Mouse (Mus musculus): ENCODE measurements around the gene Nckap5. TPM values are rescaled to one million over a fixed set of nuclear protein-coding genes. Genes with fewer than 3 reads are reported as not detected.

Gene Nckap5
- total and polyA plus RNA-seq, 3 experiments, result not detected

DNA sequence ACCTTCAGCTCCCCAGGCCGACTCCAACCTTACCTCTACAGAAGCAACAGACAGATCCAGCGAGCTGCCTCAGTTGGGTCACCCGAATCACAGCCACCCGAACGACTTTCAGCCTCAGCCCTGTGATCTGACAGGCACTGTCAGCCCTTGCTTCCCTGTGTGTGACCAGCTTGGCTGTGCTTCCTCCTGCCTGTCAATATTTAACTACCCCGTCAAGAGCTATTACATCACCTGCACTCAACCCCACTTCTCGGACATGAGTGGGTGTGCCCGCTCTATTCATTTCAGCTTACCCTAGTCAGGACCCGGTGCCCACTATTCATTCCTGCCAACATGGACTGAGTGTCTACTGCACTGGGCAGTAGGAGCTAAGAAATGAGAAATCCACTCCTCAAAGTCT is 226.0 kb downstream of the Nckap5 start:
- TF ChIP-seq ZMIZ1 (IDR thresholded peaks at IDR 0.05; ENCODE audit: low read depth, low read length) (no peak), CHD2 (IDR thresholded peaks at IDR 0.05; ENCODE audit: low read length) (no peak), HCFC1 (IDR thresholded peaks at IDR 0.05; ENCODE audit: low read depth, low read length) (no peak), EP300 (IDR thresholded peaks at IDR 0.05; ENCODE audit: low read length) (no peak), TBP (conservative IDR thresholded peaks at IDR 0.05; ENCODE audit: low read depth, low read length) (no peak), SIN3A (IDR thresholded peaks at IDR 0.05; ENCODE audit: low read length) (no peak), GABPA (IDR thresholded peaks at IDR 0.05; ENCODE audit: insufficient replicate concordance, low read depth, low read length) (no peak), SMC3 (IDR thresholded peaks at IDR 0.05; ENCODE audit: low read depth, low read length) (no peak), MAX (IDR thresholded peaks at IDR 0.05; ENCODE audit: low read length) (no peak), IRF4 (IDR thresholded peaks at IDR 0.05; ENCODE audit: low read depth, low read length) (no peak), TCF12 (IDR thresholded peaks at IDR 0.05; ENCODE audit: low read depth, low read length) (no peak), E2F4 (IDR thresholded peaks at IDR 0.05; ENCODE audit: insufficient replicate concordance, low read depth, low read length) (no peak), CHD1 (IDR thresholded peaks at IDR 0.05; ENCODE audit: low read depth, low read length) (no peak), CTCF (conservative IDR thresholded peaks at IDR 0.05 in 1 of 2, IDR thresholded peaks at IDR 0.05 in 1 of 2; ENCODE audit: low read depth in 2 of 2, low read length in 2 of 2) (no peak), RAD21 (IDR thresholded peaks at IDR 0.05; ENCODE audit: low read depth, low read length) (no peak), KAT2A (IDR thresholded peaks at IDR 0.05; ENCODE audit: insufficient replicate concordance, low read length) (no peak), ZKSCAN1 (IDR thresholded peaks at IDR 0.05; ENCODE audit: borderline replicate concordance, low read depth, low read length) (no peak), MEF2A (IDR thresholded peaks at IDR 0.05; ENCODE audit: borderline replicate concordance, low read depth, low read length) (no peak), MXI1 (IDR thresholded peaks at IDR 0.05; ENCODE audit: low read depth, low read length) (no peak), ZNF384 (IDR thresholded peaks at IDR 0.05; ENCODE audit: low read depth, low read length) (no peak)
- no peaks in the 10 kb centered on the region for H3K36me3 ChIP-seq (replicated peaks in 1 of 2; ENCODE audit: control insufficient read depth in 1 of 2, insufficient read depth in 1 of 2, low read length in 1 of 2)
- H3K9me3 ChIP-seq (replicated peaks; ENCODE audit: low read length), result peaks cover 76% of the 10 kb centered on the region
- DNase-seq (ENCODE audit: extremely low read depth), result no peak
- no peaks in the 10 kb centered on the region for H3K4me1 ChIP-seq (ENCODE audit: control insufficient read depth in 1 of 2, insufficient read depth in 2 of 2)
- in situ Hi-C loops (cut with MboI; ENCODE audit: low pct_ligation_motif_present, low pct_unique_long_range_greater_than_20kb, low sequenced_read_pairs) (no loop called here), dilution Hi-C loops (cut with MboI; ENCODE audit: extremely low pct_ligation_motif_present, extremely low pct_unique_long_range_greater_than_20kb, low sequenced_read_pairs) (no loop called here)
- H3K4me2 ChIP-seq (ENCODE audit: insufficient read depth, low read depth, poor library complexity, severe bottlenecking), result no peak overlapping the region
- H3K9ac ChIP-seq (ENCODE audit: insufficient read depth, low read depth), result no peak overlapping the region
- no peaks in the 10 kb centered on the region for H3K27me3 ChIP-seq (replicated peaks)
- H3K27ac ChIP-seq (ENCODE audit: insufficient read depth, low read depth), result no peak overlapping the region
- H3K4me3 ChIP-seq (replicated peaks in 1 of 3; ENCODE audit: low read depth in 2 of 3, low read length in 2 of 3, poor library complexity in 1 of 3), result no peak overlapping the region
- H3K79me2 ChIP-seq (replicated peaks; ENCODE audit: control insufficient read depth, extremely low read depth, insufficient read depth, poor library complexity, severe bottlenecking), result no peaks in the 10 kb centered on the region

DNA sequence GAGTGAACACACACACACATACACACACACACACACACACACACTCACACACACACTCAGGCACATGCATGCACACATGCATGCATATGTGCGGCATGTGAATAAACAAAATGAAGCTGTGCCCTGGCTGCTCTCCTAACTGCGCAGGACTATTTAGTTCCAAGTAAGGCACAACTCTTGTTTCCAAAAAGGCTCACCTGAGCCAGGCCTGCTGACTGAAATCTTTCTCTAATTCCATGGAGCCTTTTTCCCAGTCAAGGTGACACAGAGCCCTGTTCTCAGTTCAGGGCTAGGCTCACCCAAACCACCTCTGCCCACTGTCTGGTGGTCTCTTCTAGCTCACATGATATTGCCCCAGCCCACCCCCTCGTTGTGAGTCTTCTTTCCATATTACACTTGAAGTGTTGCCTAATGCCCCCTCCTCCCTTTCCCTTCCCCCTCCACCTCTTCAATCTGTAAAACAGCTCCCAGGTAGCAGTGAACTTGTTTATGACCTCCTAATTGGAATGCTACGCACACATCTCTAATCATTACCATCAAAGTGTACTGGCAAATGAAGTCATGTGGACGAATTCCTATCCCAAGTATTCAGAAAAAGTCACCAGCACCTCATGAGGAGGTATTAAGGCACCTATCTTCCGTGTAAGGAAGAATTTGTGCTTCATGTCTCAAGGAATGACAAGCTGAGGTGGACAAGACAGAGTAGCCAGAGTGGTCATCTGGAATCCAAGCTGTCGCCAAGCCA is 226.7 kb downstream of the Nckap5 start:
- TF ChIP-seq MAFK (IDR thresholded peaks at IDR 0.05; ENCODE audit: insufficient replicate concordance, low read length) (no peak), E2F4 (IDR thresholded peaks at IDR 0.05; ENCODE audit: insufficient replicate concordance, low read depth, low read length) (no peak), CTCF (conservative IDR thresholded peaks at IDR 0.05 in 1 of 2, IDR thresholded peaks at IDR 0.05 in 1 of 2; ENCODE audit: low read depth in 2 of 2, low read length in 2 of 2) (no peak), RAD21 (IDR thresholded peaks at IDR 0.05; ENCODE audit: low read depth, low read length) (no peak), CHD2 (IDR thresholded peaks at IDR 0.05; ENCODE audit: low read length) (no peak), TCF12 (IDR thresholded peaks at IDR 0.05; ENCODE audit: low read depth, low read length) (no peak), POLR2AphosphoS2 (IDR thresholded peaks at IDR 0.05; ENCODE audit: low read depth, low read length) (no peak), PAX5 (IDR thresholded peaks at IDR 0.05; ENCODE audit: low read length) (no peak), SMC3 (IDR thresholded peaks at IDR 0.05; ENCODE audit: low read depth, low read length) (no peak), MEF2A (IDR thresholded peaks at IDR 0.05; ENCODE audit: borderline replicate concordance, low read depth, low read length) (no peak), ZNF384 (IDR thresholded peaks at IDR 0.05; ENCODE audit: low read depth, low read length) (no peak), UBTF (IDR thresholded peaks at IDR 0.05; ENCODE audit: low read depth, low read length) (no peak), MAZ (IDR thresholded peaks at IDR 0.05; ENCODE audit: low read depth, low read length) (no peak)
- Histone ChIP-seq H3K4me3 (replicated peaks in 1 of 3; ENCODE audit: low read depth in 2 of 3, low read length in 2 of 3, poor library complexity in 1 of 3) (no peak overlapping the region), H3K27me3 (replicated peaks) (no peaks in the 10 kb centered on the region), H3K4me2 (ENCODE audit: insufficient read depth, low read depth, poor library complexity, severe bottlenecking) (no peak overlapping the region), H3K9ac (ENCODE audit: insufficient read depth, low read depth) (no peak overlapping the region), H3K36me3 (replicated peaks in 1 of 2; ENCODE audit: control insufficient read depth in 1 of 2, insufficient read depth in 1 of 2, low read length in 1 of 2) (no peaks in the 10 kb centered on the region), H3K9me3 (replicated peaks; ENCODE audit: low read length) (peaks cover 75% of the 10 kb centered on the region), H3K4me1 (ENCODE audit: control insufficient read depth in 1 of 2, insufficient read depth in 2 of 2) (no peaks in the 10 kb centered on the region), H3K27ac (ENCODE audit: insufficient read depth, low read depth) (no peak overlapping the region), H3K79me2 (replicated peaks; ENCODE audit: control insufficient read depth, extremely low read depth, insufficient read depth, poor library complexity, severe bottlenecking) (no peaks in the 10 kb centered on the region)
- DNase-seq (ENCODE audit: extremely low read depth), result no peak
- in situ Hi-C loops (cut with MboI; ENCODE audit: low pct_ligation_motif_present, low pct_unique_long_range_greater_than_20kb, low sequenced_read_pairs), result no loop called here
- dilution Hi-C loops (cut with MboI; ENCODE audit: extremely low pct_ligation_motif_present, extremely low pct_unique_long_range_greater_than_20kb, low sequenced_read_pairs), result no loop called here
